Mouse (Mus musculus) midbrain, postnatal 0 days (tissue): ENCODE measurements at regions not wholly inside any gene's neighbourhood (a gene's known extent, or its start where the extent isn't known, plus 50 kb on each side); places are given as distances from the start of the nearest gene placed in this dataset.

Experiments used
- ATAC-seq: fragments of 200-750 bp; cut with Nextera tagmentation; 2 replicates; pipeline ENCODE4 v1.8.0; 2017; ENCODE audit warnings: moderate number of reproducible peaks, mild to moderate bottlenecking, moderate TSS enrichment, moderate library complexity; ENCODE audit not compliant: low FRiP score
- DNase-seq: peaks from one replicate; pipeline ENCODE4 v3.0.0-alpha.2; 2015; ENCODE audit warnings: low spot score
- H3K27ac ChIP-seq: fragments of 300-500 bp; sonication (generic); 2 replicates; pipeline ENCODE4 v1.5.1; 2014; ENCODE audit warnings: low read depth, mild to moderate bottlenecking, low read length, mixed read lengths
- H3K27me3 ChIP-seq: fragments of 300-500 bp; sonication (generic); 2 replicates; pipeline ENCODE4 v1.6.1; 2014; ENCODE audit warnings: low read length, control low read depth, mixed read lengths; ENCODE audit not compliant: insufficient read depth
- H3K36me3 ChIP-seq: fragments of 300-500 bp; sonication (generic); 2 replicates; pipeline ENCODE4 v1.6.1; 2014; ENCODE audit warnings: low read length, control low read depth, mixed read lengths; ENCODE audit not compliant: insufficient read depth
- H3K4me1 ChIP-seq: fragments of 300-500 bp; sonication (generic); 2 replicates; pipeline ENCODE4 v1.6.1; 2014; ENCODE audit warnings: mild to moderate bottlenecking, control low read depth, antibody characterized with exemption, low read length, mixed read lengths; ENCODE audit not compliant: insufficient read depth
- H3K4me2 ChIP-seq: fragments of 300-500 bp; sonication (generic); 2 replicates; pipeline ENCODE4 v1.6.1; 2014; ENCODE audit warnings: low read depth, mild to moderate bottlenecking, low read length, mixed read lengths; ENCODE audit not compliant: poor library complexity, severe bottlenecking
- H3K4me3 ChIP-seq: fragments of 300-500 bp; sonication (generic); 2 replicates; pipeline ENCODE4 v1.5.1; 2014; ENCODE audit warnings: low read depth, mild to moderate bottlenecking, low read length, moderate library complexity
- H3K9ac ChIP-seq: fragments of 300-500 bp; sonication (generic); replicated peaks from 2 replicates; pipeline ENCODE4 v1.6.1; 2014; ENCODE audit warnings: mild to moderate bottlenecking, low read length, moderate library complexity, mixed read lengths; ENCODE audit not compliant: poor library complexity, severe bottlenecking
- H3K9me3 ChIP-seq: fragments of 300-500 bp; sonication (generic); 2 replicates; pipeline ENCODE4 v1.6.1; 2016; ENCODE audit warnings: low read length, control low read depth
- CTCF ChIP-seq: IDR thresholded peaks from 2 replicates; pipeline ENCODE4 v1.5.1; 2016; ENCODE audit warnings: antibody characterized with exemption, mild to moderate bottlenecking
- WGBS: fragments of 180-500 bp; shearing (Covaris S2); extraction: QIAGEN DNeasy Blood & Tissue Kit; methylation state at CpG from one replicate; pipeline ENCODE4 v1.1.7; 2014; 5-methylcytosine and 5-hydroxymethylcytosine counted together

- DNase-seq (no peak), ATAC-seq (no peak)
- no peak overlapping the region for H3K27ac ChIP-seq
- H3K4me3 ChIP-seq = no peak overlapping the region
- no peak overlapping the region for H3K4me2 ChIP-seq
- H3K4me1 ChIP-seq = no peaks in the 10 kb centered on the region
- WGBS = 87% methylated on average over 3 of the region's 3 CpGs
- no peaks in the 10 kb centered on the region for H3K36me3 ChIP-seq
- H3K9ac ChIP-seq = no peak overlapping the region
- peak; percentile 28; the same call in 1 of the 2 replicates for TF ChIP-seq CTCF
- H3K9me3 ChIP-seq = no peaks in the 10 kb centered on the region
- no peaks in the 10 kb centered on the region for H3K27me3 ChIP-seq
These were observed 711.6 kb downstream of the Nup35 start for GRCm38 (mm10) chr2:81328648-81329047.

- 75% methylated on average over 2 of the region's 2 CpGs for WGBS
- H3K4me3 ChIP-seq = no peak overlapping the region
- H3K27me3 ChIP-seq = no peaks in the 10 kb centered on the region
- H3K27ac ChIP-seq = no peak overlapping the region
- H3K4me1 ChIP-seq = no peaks in the 10 kb centered on the region
- ATAC-seq (no peak), DNase-seq (no peak)
- H3K36me3 ChIP-seq = no peaks in the 10 kb centered on the region
- H3K9ac ChIP-seq = no peak overlapping the region
- no peak for TF ChIP-seq CTCF
- H3K4me2 ChIP-seq = no peak overlapping the region
- H3K9me3 ChIP-seq = no peaks in the 10 kb centered on the region
These were observed 716.0 kb upstream of the Zfp804a start for GRCm38 (mm10) chr2:81336982-81337381.

- ATAC-seq (no peak), DNase-seq (no peak)
- TF ChIP-seq CTCF = no peak
- no peak overlapping the region for H3K4me3 ChIP-seq
- H3K27me3 ChIP-seq = no peaks in the 10 kb centered on the region
- H3K36me3 ChIP-seq = no peaks in the 10 kb centered on the region
- H3K27ac ChIP-seq = no peak overlapping the region
- no peak overlapping the region for H3K4me2 ChIP-seq
- H3K9ac ChIP-seq = no peak overlapping the region
- no peaks in the 10 kb centered on the region for H3K9me3 ChIP-seq
- 44% methylated on average over 2 of the region's 2 CpGs for WGBS
- no peaks in the 10 kb centered on the region for H3K4me1 ChIP-seq
These were observed 712.6 kb upstream of the Zfp804a start for GRCm38 (mm10) chr2:81340417-81340816.
